Mouse (Mus musculus): ENCODE measurements around the gene Lmf1. TPM values are rescaled to one million over a fixed set of nuclear protein-coding genes. Genes with fewer than 3 reads are reported as not detected.

The Lmf1 gene
- total RNA-seq (2023): 10 to 100 TPM; 34.5 to 42.6 TPM

DNA sequence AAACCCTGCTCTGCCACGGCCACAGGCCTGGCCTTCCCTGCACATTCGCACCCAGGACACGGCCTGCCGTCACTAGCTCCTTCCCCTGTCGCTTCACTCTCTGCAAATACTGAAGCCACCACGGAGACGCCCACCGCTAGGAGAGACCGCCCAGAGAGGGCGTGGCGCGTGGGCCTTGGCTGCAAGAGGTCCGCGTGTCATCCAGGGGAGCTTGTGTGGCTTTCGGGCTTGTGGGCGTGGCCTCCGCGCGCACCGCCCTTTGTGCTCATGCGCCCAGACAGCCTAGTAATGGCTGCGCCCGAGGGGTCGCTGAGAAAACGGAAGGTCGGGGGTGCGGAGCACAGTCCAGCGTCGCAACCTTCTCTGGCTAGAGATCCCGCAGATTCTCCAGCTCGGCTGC is at the start of gene Lmf1:
Gene Lmf1, plus strand, starts transcription at position 166 of the 400 bp plus-strand sequence.

DNA sequence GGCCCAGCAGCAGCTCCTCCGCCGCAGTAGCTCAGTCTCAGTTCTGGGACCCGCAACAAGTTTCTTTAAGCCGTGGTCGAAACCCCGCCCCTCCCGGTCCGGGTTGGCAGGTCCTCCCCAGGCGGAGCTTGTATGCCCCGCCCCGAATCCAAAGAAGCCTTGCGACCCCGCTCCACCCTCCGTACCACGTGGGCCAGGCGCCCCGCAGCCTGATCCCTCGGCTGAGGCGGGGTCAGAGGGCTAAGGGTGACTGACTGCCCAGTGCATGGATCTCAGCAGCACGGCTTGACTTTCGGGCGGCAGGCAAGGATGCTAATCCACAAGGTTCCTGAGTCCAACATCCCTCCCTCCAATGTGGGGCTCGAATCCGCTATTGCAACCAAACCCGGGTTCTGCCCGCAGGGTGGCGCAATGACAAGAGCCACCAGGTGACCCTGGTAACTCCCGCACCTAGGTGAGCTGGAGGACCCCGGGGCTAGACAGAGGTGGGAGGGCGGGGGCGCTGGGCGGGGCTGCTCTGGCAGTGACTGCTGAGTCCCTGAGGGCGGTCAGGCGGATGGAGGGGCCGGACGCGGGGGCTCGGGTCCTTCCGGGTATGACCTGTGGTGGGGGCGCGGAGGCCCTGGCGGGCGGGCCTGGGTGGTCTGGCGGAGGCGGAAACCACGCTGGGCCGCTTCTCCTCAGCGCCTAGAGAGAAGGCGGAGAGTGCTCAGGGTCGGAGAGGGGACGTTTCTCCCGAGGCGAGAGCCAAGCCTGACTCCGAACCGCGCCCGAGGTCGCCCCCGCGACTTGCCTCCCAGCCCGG is 8.0 kb upstream of the Lmf1 start, which contains the start of gene Sox8:
Gene Sox8, minus strand, starts transcription at position 39 of the 805 bp plus-strand sequence.

Other genes with a start within 250 kb of the Lmf1 start
- gene Tpsab1, start 233.5 kb upstream of the Lmf1 start, total RNA-seq (2023): not detected
- gene Tpsb2, start 212.8 kb upstream of the Lmf1 start, total RNA-seq (2023): not detected
- gene Tpsg1, start 209.8 kb upstream of the Lmf1 start, total RNA-seq (2023): not detected
- 1 to 10 TPM; 5.6 to 5.7 TPM for gene Cacna1h, start 145.3 kb upstream of the Lmf1 start, total RNA-seq (2023)
- gene Tekt4, start 124.5 kb upstream of the Lmf1 start, total RNA-seq (2023): not detected
- not detected for gene Sstr5, start 81.8 kb upstream of the Lmf1 start, total RNA-seq (2023)
- gene Sox8, start 8.4 kb upstream of the Lmf1 start, total RNA-seq (2023): not detected
- not detected for gene Gng13, start 138.1 kb downstream of the Lmf1 start, total RNA-seq (2023)
- 1 to 10 TPM; 6.7 to 8.5 TPM for gene Chtf18, start 148.3 kb downstream of the Lmf1 start, total RNA-seq (2023)
- 1 to 10 TPM; 7.5 to 7.7 TPM for gene Rpusd1, start 148.6 kb downstream of the Lmf1 start, total RNA-seq (2023)
- gene Mslnl, start 157.0 kb downstream of the Lmf1 start, total RNA-seq (2023): not detected
- 1 to 10 TPM in 1 of 2 experiments, not detected in 1; 1.2 TPM for gene Msln, start 175.3 kb downstream of the Lmf1 start, total RNA-seq (2023)
- gene Narfl, start 194.7 kb downstream of the Lmf1 start, total RNA-seq (2023): 10 to 100 TPM; 43.3 to 45.9 TPM
- 10 to 100 TPM; 17.7 to 28.0 TPM for gene Haghl, start 206.6 kb downstream of the Lmf1 start, total RNA-seq (2023)
- gene Ccdc78, start 207.5 kb downstream of the Lmf1 start, total RNA-seq (2023): under 1 TPM in 1 of 2 experiments, not detected in 1; 0.32 TPM
- gene Fam173a, start 213.8 kb downstream of the Lmf1 start, total RNA-seq (2023): 10 to 100 TPM; 50.2 to 61.0 TPM
- gene AC134908.4, start 216.6 kb downstream of the Lmf1 start, total RNA-seq (2023): not detected
- 10 to 100 TPM; 13.3 to 17.5 TPM for gene Metrn, start 218.1 kb downstream of the Lmf1 start, total RNA-seq (2023)
- not detected for gene Fbxl16, start 230.0 kb downstream of the Lmf1 start, total RNA-seq (2023)
- 10 to 100 TPM; 18.9 TPM for gene Wdr24, start 244.5 kb downstream of the Lmf1 start, total RNA-seq (2023)
- gene Jmjd8, start 249.8 kb downstream of the Lmf1 start, total RNA-seq (2023): 10 to 100 TPM; 31.0 to 35.5 TPM